Mouse (Mus musculus) forebrain, embryonic 10.5 days (tissue): ENCODE data around the gene Dact3. TPM values are rescaled to one million over a fixed set of nuclear protein-coding genes. Genes with fewer than 3 reads are reported as not detected.
A peak's percentile ranks its signal among the peaks of the same experiment; 100 is the strongest.

Experiments
- DNase-seq: peaks from one replicate; pipeline ENCODE4 v3.0.0-alpha.2; 2017; ENCODE audit warnings: low spot score; ENCODE audit errors: extremely low spot score
- H3K27ac ChIP-seq: fragments of 300-500 bp; sonication (generic); 2 replicates; pipeline ENCODE4 v1.5.1; 2016; ENCODE audit warnings: mild to moderate bottlenecking
- H3K27me3 ChIP-seq: fragments of 300-500 bp; sonication (generic); 2 replicates; pipeline ENCODE4 v1.6.1; 2016; ENCODE audit warnings: mild to moderate bottlenecking; ENCODE audit not compliant: poor library complexity, severe bottlenecking
- H3K36me3 ChIP-seq: fragments of 300-500 bp; sonication (generic); replicated peaks from 2 replicates; pipeline ENCODE4 v1.6.1; 2016; ENCODE audit warnings: mild to moderate bottlenecking, moderate library complexity
- H3K4me1 ChIP-seq: fragments of 300-500 bp; sonication (generic); 2 replicates; pipeline ENCODE4 v1.6.1; 2016
- H3K4me3 ChIP-seq: fragments of 300-500 bp; sonication (generic); 2 replicates; pipeline ENCODE4 v1.5.1; 2016; ENCODE audit warnings: mild to moderate bottlenecking, moderate library complexity
- H3K9me3 ChIP-seq: fragments of 300-500 bp; sonication (generic); 2 replicates; pipeline ENCODE4 v1.6.1; 2016; ENCODE audit warnings: mild to moderate bottlenecking, moderate library complexity
- WGBS: fragments of 180-500 bp; shearing (Covaris S2); methylation state at CpG from one replicate; pipeline ENCODE4 v1.1.7; 2016; 5-methylcytosine and 5-hydroxymethylcytosine counted together
- polyA plus RNA-seq: library from polyadenylated mRNA; unstranded; fragments of >200 nt; fragmentation: Nextera tagmentation; extraction: Ambion mirVana; gene quantifications from 2 replicates; pipeline ENCODE4 v1.2.1, GENCODE M21; 2016

Dact3 gene
- 1.9 and 2.2 TPM in 2 replicates for polyA plus RNA-seq

DNA sequence AGATGAGACGGTGACA lies at the start of gene Dact3:
TSS of gene Dact3 (plus strand) at position 8 of the 16 bp plus-strand sequence.
- Histone ChIP-seq H3K27ac (peak within 1 kb of the TSS; percentile 93), H3K36me3 (peaks cover 31% of the 10 kb centered on the region), H3K4me1 (peaks cover 46% of the 10 kb centered on the region), H3K9me3 (no peaks in the 10 kb centered on the region), H3K4me3 (peak within 1 kb of the TSS; percentile 82), H3K27me3 (no peaks in the 10 kb centered on the region)
- 0% methylated on average over 1 of the region's 1 CpGs for WGBS
- no peak for DNase-seq

DNA sequence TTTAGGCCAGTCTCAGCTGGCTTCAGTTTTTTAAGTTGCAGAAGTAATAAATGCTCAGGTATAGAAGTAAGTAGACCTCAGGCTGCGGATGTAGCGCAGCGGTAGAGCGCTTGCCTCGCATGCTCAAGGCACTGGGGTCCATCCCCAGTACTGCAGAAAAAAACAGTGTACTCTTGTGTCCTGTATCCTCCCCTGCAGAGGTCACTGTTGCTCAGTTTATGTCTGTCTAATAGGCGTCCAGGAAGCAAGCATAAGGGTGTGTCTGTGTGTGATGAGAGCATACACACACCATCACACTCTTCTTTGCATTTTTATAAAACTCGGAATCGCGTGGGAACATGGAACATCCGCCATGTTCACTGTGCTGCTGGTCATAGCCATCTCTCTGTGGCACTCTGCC lies 49.3 kb upstream of the Dact3 start:
- 87% methylated on average over 10 of the region's 10 CpGs for WGBS
- Histone ChIP-seq H3K36me3 (peaks cover 92% of the 10 kb centered on the region), H3K27ac (no peak overlapping the region), H3K4me1 (peaks cover 16% of the 10 kb centered on the region), H3K4me3 (no peak overlapping the region), H3K9me3 (no peaks in the 10 kb centered on the region), H3K27me3 (no peaks in the 10 kb centered on the region)
- DNase-seq, result no peak

DNA sequence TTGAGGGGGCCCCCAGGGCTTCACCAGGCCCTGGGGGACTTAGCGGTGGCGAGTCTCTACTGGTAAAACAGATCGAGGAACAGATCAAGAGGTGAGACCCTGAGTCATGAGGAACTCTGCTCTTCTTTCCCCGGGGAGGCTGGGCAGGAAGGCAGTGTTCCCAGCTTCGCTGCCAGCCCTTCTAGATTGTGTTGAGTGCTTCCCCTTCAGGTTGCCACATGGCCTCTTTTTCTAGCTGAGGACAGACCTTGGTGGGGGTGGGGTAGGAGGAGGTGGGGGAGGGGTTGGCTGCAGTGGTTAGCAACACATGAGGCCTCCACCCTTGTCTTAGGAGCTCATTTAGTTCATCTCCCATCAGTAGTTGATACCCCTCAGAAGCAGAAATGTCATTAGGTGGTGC lies 48.5 kb upstream of the Dact3 start:
- no peak for DNase-seq
- Histone ChIP-seq H3K4me1 (peaks cover 8% of the 10 kb centered on the region), H3K4me3 (no peak overlapping the region), H3K27ac (no peak overlapping the region), H3K27me3 (no peaks in the 10 kb centered on the region), H3K9me3 (no peaks in the 10 kb centered on the region), H3K36me3 (peaks cover 98% of the 10 kb centered on the region)
- 91% methylated on average over 5 of the region's 5 CpGs for WGBS

DNA sequence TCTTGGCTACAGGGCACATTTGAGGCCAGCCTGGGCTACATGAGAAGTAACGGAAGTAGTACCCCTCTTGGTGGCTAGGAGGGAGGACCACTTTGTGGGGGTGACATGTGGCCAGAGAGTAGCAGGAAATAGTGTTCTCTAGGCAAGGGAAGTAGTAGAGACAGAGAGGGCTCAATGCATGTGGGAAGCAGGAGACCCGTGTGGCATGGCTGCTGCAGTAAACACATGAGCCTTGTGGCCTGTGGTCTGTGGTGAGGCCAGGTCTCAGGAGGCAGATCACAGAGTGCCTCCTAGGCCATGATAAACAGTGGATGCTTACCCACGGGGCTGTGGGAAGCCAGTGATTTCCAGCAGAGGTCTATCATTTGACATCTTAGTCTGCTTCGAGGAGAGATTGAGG lies 47.8 kb upstream of the Dact3 start:
- Histone ChIP-seq H3K4me3 (no peak overlapping the region), H3K36me3 (peaks cover 100% of the 10 kb centered on the region), H3K27me3 (no peaks in the 10 kb centered on the region), H3K27ac (no peak overlapping the region), H3K4me1 (peaks cover 4% of the 10 kb centered on the region; the same call in 1 of the 2 replicates), H3K9me3 (no peaks in the 10 kb centered on the region)
- no peak for DNase-seq
- 92% methylated on average over 4 of the region's 4 CpGs for WGBS

DNA sequence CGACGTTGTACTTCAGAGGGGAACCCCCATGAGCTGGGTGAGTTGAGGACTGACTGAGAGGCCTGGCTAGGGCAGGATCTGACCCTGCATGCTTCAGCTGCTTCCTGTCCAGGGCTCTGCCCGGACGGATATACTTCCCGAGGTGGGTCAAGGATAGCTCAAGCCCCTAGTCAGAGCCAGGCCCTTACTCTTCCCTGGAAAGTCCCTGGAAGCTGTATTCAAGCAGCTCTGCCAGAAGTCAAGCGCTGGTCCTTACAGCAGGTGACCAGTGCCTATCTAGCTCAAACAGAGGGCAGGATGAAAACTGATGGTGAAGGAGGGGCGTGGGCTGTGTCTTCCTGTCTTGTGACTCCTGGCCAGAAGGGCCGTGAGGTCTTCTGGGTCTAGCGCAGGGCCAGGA lies 44.7 kb upstream of the Dact3 start:
- WGBS, result 94% methylated on average over 9 of the region's 9 CpGs

DNA sequence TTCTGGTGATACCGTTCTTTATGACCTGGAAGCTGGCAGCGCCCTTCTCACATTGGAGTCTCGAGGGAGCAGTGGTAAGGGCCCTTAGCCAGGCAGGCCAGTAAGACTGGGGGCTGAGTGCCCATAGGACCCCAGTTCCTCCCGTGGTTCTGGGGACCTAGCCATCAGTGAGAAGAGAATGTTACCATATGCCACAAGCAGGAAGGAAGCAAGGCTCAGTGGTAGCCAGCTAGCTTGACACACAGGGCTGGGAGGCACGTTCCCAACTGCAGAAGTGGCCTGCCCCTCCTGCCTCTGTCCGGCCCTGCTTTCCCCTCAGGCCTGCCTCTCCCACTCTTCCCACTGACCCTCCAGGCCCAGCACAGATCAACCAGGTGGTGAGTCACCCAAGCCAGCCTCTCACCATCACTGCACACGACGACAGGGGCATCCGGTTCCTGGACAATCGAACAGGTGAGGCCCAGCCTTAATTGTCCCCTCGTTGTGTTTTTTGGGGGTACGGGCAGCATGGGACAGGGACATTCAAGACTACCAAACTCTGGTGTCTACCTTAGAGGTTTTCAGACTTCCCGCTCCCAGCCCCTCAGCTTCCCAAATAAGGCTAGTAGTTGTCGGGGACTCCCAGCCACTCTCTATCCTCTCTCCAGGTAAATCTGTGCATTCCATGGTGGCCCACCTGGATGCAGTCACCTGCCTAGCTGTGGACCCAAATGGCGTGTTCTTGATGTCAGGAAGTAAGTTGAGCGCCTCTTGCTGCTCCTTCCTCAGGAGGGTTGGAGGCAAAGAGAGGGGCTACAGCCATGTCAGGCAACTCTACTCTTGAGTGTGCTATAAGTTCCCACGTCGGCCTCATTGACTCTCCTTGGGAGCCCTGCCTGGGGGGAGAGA lies 37.0 kb upstream of the Dact3 start:
- Histone ChIP-seq H3K4me1 (peaks cover 18% of the 10 kb centered on the region), H3K27ac (no peak overlapping the region), H3K4me3 (no peak overlapping the region), H3K36me3 (peaks cover 90% of the 10 kb centered on the region), H3K9me3 (no peaks in the 10 kb centered on the region), H3K27me3 (no peaks in the 10 kb centered on the region)
- 93% methylated on average over 18 of the region's 18 CpGs for WGBS
- no peak for DNase-seq

More for the DNA sequence above, 44.7 kb upstream of the Dact3 start:
- peaks cover 100% of the 10 kb centered on the region for H3K36me3 ChIP-seq
- H3K4me3 ChIP-seq, result no peak overlapping the region
- H3K27ac ChIP-seq, result no peak overlapping the region
- H3K9me3 ChIP-seq, result no peaks in the 10 kb centered on the region
- no peaks in the 10 kb centered on the region for H3K27me3 ChIP-seq
- no peaks in the 10 kb centered on the region for H3K4me1 ChIP-seq
- no peak for DNase-seq

DNA sequence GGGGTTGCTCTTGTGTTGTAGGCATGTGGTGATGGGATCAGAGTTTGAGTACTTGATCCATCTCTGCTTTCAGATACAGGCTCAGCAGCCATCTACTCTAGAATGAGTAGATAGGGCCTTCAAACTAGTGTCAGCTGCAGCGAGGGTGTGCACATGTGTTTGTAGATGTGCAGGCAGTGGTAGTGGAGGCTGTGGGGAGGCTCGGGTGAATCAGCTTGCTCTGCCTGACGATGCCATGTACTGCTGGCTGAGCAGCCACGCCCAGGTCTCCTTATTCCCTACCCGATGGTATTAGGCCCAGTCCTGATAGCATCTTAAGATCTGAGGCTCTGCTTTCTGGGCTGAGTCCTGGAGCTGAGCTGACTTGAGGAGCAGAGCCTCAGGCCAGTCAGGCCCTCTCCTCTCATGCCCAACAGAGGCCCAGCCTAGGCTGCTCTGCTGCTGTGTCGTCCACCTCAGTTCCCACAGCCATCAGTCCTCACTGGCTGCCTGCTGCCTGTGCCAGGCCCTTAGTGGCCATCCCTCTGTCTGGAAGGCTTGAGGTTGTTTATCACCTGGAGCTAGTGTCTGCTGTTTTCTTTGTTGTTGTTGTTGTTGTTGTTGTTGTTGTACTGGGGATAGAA lies 36.2 kb upstream of the Dact3 start:
- 86% methylated on average over 6 of the region's 6 CpGs for WGBS
- Histone ChIP-seq H3K36me3 (peaks cover 82% of the 10 kb centered on the region), H3K4me3 (no peak overlapping the region), H3K27me3 (peaks cover under 1% of the 10 kb centered on the region; the same call in 1 of the 2 replicates), H3K4me1 (peaks cover 25% of the 10 kb centered on the region), H3K27ac (no peak overlapping the region), H3K9me3 (no peaks in the 10 kb centered on the region)
- no peak for DNase-seq

DNA sequence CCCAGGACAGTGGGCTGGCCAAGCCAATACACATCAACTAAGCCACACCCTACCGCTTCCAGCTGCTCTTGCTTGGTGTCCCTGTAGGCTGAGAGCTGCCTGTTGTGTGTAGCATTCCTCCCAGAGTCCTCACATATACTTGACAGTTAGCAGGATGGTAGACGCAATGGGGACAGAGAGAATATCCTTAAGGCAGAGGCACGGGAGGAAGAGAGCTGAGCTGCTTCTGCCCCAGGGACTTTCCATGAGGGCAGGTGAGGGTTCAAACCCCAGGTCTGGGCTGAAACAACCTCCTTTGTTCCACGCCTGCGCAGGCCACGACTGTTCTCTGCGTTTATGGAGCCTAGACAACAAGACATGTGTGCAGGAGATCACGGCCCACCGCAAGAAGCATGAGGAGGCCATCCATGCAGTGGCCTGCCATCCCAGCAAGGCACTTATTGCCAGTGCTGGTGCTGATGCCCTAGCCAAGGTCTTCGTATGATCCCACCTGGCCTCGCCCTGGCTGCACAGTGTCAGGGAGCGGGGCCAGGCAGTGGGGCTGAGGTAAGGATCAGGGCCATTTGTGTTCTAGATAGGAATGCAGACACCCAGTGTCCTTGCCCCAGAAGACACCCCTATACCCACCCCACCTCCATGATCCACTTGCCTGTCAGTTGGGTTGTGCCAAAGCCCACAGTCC lies 35.5 kb upstream of the Dact3 start:
- no peak overlapping the region for H3K4me3 ChIP-seq
- H3K27ac ChIP-seq, result no peak overlapping the region
- DNase-seq, result no peak
- no peaks in the 10 kb centered on the region for H3K9me3 ChIP-seq
- peaks cover 76% of the 10 kb centered on the region for H3K36me3 ChIP-seq
- H3K4me1 ChIP-seq, result peaks cover 32% of the 10 kb centered on the region
- peaks cover 7% of the 10 kb centered on the region; the same call in 1 of the 2 replicates for H3K27me3 ChIP-seq
- WGBS, result 95% methylated on average over 12 of the region's 12 CpGs

DNA sequence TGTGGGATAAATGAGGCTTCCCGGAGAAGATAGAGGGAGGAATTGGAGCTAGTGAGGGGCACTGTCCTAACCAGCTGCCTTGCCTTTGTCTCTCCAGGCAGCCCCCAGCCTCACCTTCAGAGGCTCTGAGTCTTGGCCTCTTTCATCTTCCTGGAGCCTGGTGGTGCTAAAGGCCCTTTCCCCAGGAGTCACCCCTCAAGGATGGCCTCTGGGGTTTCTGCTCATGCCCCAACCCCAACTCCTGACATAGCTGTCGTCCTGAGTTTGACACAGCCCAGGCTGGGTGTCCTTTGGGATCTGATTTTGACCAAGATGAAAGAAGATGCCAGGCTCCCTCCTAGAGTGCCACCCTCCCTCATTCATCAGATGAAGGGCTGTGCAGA lies 35.0 kb upstream of the Dact3 start:
- Histone ChIP-seq H3K4me1 (peaks cover 37% of the 10 kb centered on the region), H3K36me3 (peaks cover 70% of the 10 kb centered on the region), H3K9me3 (no peaks in the 10 kb centered on the region), H3K27ac (no peak overlapping the region), H3K4me3 (no peak overlapping the region), H3K27me3 (peaks cover 7% of the 10 kb centered on the region; the same call in 1 of the 2 replicates)
- no peak for DNase-seq
- WGBS, result 92% methylated on average over 2 of the region's 2 CpGs

DNA sequence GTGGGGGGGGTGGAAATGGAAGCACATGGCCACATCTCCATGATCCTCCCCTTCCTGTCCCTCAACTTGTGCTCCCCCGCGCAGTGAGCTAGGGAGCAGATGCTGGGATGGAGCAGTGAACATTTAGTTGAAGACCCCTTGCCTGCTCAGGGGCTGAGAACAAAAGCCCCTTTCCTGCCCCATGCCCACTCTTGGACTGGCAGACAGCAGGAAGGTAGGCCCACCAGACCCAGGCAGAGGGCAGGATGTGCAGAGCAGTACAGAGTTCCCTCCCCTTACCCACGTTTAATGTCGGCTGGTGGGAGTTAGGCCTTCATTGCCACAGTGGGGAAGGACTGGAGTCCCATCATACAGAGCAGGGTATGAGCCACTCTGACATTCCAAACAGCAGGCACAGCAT lies 34.0 kb upstream of the Dact3 start:
- Histone ChIP-seq H3K27me3 (peaks cover 13% of the 10 kb centered on the region; the same call in 1 of the 2 replicates), H3K4me1 (peaks cover 46% of the 10 kb centered on the region)
- 90% methylated on average over 4 of the region's 4 CpGs for WGBS

DNA sequence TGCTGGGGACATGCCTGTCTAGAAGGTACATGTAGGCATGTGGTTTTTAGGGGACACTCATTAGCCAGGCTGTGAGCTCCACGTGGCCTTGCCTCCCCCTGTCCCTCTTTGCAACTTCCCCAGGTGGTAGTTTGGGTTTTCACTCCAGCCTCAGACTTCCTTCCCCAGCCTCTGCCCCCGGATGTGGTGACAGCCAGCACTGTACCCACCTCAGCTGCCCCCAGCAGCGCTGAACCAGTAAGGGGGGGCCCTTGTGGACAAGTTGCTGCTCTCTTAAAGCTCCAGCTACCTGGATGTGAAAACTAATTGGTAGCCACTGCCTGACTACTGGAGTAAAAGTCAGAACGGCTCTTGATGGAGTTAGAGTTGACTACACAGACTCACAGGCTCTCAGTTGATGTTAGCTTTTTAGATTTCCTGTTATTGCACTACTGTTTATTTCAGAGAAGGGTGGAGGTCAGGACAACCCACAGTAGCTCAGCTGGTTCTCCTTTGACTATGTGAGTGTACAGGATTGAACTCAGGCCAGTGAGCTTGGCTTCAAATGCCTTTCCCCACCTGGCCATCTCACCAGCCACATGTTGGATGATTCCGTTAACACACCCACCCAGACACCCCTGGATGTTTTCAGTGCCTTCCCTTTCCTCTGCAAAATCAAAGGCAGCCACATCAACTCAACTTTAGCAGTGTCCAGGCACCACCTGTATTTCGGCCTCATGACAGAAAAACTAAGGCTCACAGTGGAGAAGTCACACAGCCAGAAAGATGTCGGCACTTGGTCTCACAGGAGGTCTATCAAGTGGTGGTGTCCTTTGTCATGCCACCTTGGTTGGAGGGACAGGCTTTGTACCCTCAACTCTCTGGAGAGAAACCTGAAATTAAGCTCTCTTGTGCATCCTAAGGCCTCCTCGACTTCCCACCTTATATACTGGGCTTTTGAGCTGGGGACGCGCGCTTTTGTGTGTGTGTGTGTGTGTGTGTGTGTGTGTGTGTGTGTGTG lies 33.3 kb upstream of the Dact3 start:
- Histone ChIP-seq H3K27me3 (peaks cover 13% of the 10 kb centered on the region; the same call in 1 of the 2 replicates), H3K27ac (peak overlapping the region; percentile 84), H3K4me3 (peak overlapping the region; percentile 66), H3K36me3 (peaks cover 59% of the 10 kb centered on the region), H3K4me1 (peaks cover 46% of the 10 kb centered on the region), H3K9me3 (no peaks in the 10 kb centered on the region)
- WGBS, result 51% methylated on average over 11 of the region's 11 CpGs
- no peak for DNase-seq

More for the DNA sequence above, 34.0 kb upstream of the Dact3 start:
- H3K27ac ChIP-seq, result no peak overlapping the region
- no peak for DNase-seq
- peaks cover 66% of the 10 kb centered on the region for H3K36me3 ChIP-seq
- H3K4me3 ChIP-seq, result no peak overlapping the region
- H3K9me3 ChIP-seq, result no peaks in the 10 kb centered on the region

DNA sequence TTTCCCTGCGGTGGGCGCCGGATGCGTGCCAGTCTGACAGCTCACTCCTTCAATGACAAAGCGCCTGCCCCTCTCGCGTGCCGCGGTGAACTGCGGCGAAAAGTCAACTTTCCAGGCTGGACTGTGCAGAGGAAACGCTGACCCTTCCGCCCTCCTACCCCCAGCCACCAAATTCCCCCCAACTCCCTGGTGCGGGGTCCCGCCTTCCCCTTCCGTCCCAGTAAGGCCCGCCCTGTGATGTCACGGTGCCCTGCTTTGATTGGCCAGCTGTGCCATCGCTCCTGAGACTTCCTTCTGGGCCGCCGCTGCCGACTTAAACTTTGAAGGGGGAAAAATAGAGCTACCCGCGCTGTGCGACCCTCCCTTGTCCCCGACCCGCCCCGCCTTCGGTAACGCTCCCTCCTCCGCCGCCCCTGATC lies 32.5 kb upstream of the Dact3 start, which contains the start of gene Prkd2:
TSS of gene Prkd2 (plus strand) at position 258 of the 419 bp plus-strand sequence.
- Histone ChIP-seq H3K9me3 (no peaks in the 10 kb centered on the region), H3K4me3 (peak within 1 kb of the TSS; percentile 66), H3K36me3 (peaks cover 53% of the 10 kb centered on the region), H3K27me3 (peaks cover 13% of the 10 kb centered on the region; the same call in 1 of the 2 replicates), H3K27ac (peak within 1 kb of the TSS; percentile 84), H3K4me1 (peaks cover 46% of the 10 kb centered on the region)
- under 1% methylated on average over 32 of the region's 32 CpGs for WGBS
- DNase-seq, result peak; percentile 91
